Mouse (Mus musculus): ENCODE measurements at regions not wholly inside any gene's neighbourhood (a gene's known extent, or its start where the extent isn't known, plus 50 kb on each side); places are given as distances from the start of the nearest gene placed in this dataset.

- Histone ChIP-seq H3K9ac (ENCODE audit: low read depth, low read length) (no peak overlapping the region), H3K27ac (no peak overlapping the region), H3K79me2 (replicated peaks; ENCODE audit: control insufficient read depth, insufficient read depth, low read length) (no peaks in the 10 kb centered on the region), H3K4me1 (ENCODE audit: control insufficient read depth, insufficient read depth, low read length) (no peaks in the 10 kb centered on the region), H3K4me3 (no peak overlapping the region), H3K27me3 (ENCODE audit: control insufficient read depth, insufficient read depth, low read length) (no peaks in the 10 kb centered on the region), H3K36me3 (ENCODE audit: control insufficient read depth, insufficient read depth, low read length) (no peaks in the 10 kb centered on the region)
- no peak for DNase-seq
- intact Hi-C loops (cut with DNase I): no loop called here
- TF ChIP-seq EP300 (IDR thresholded peaks at IDR 0.05; ENCODE audit: insufficient read depth, low read depth, low read length) (no peak), CTCF (IDR thresholded peaks at IDR 0.05) (no peak), POLR2A (IDR thresholded peaks at IDR 0.05; ENCODE audit: insufficient read depth, low read depth, low read length) (no peak)
- 56% methylated on average over 5 of the region's 5 CpGs for WGBS
These were observed 59.6 kb upstream of the Sesn3 start for GRCm38 (mm10) chr9:14215171-14215782.

GRCm38 (mm10) chr9:14215961-14216360, 58.9 kb upstream of the Sesn3 start:
- WGBS: 75% methylated on average over 5 of the region's 5 CpGs
- H3K27me3 ChIP-seq (ENCODE audit: control insufficient read depth, insufficient read depth, low read length): no peaks in the 10 kb centered on the region
- no peaks in the 10 kb centered on the region for H3K4me1 ChIP-seq (ENCODE audit: control insufficient read depth, insufficient read depth, low read length)
- intact Hi-C loops (cut with DNase I): no loop called here
- H3K36me3 ChIP-seq (ENCODE audit: control insufficient read depth, insufficient read depth, low read length): no peaks in the 10 kb centered on the region
- H3K79me2 ChIP-seq (replicated peaks; ENCODE audit: control insufficient read depth, insufficient read depth, low read length): no peaks in the 10 kb centered on the region
- no peak overlapping the region for H3K27ac ChIP-seq
- H3K9ac ChIP-seq (ENCODE audit: low read depth, low read length): no peak overlapping the region
- TF ChIP-seq CTCF (IDR thresholded peaks at IDR 0.05) (no peak), EP300 (IDR thresholded peaks at IDR 0.05; ENCODE audit: insufficient read depth, low read depth, low read length) (no peak), POLR2A (IDR thresholded peaks at IDR 0.05; ENCODE audit: insufficient read depth, low read depth, low read length) (no peak)
- no peak for DNase-seq
- H3K4me3 ChIP-seq: no peak overlapping the region

- 43% methylated on average over 2 of the region's 2 CpGs for WGBS
- DNase-seq: no peak
- Histone ChIP-seq H3K79me2 (replicated peaks; ENCODE audit: control insufficient read depth, insufficient read depth, low read length) (no peaks in the 10 kb centered on the region), H3K4me3 (no peak overlapping the region), H3K9ac (ENCODE audit: low read depth, low read length) (no peak overlapping the region), H3K27me3 (ENCODE audit: control insufficient read depth, insufficient read depth, low read length) (no peaks in the 10 kb centered on the region), H3K36me3 (ENCODE audit: control insufficient read depth, insufficient read depth, low read length) (no peaks in the 10 kb centered on the region), H3K27ac (no peak overlapping the region), H3K4me1 (ENCODE audit: control insufficient read depth, insufficient read depth, low read length) (no peaks in the 10 kb centered on the region)
- TF ChIP-seq EP300 (IDR thresholded peaks at IDR 0.05; ENCODE audit: insufficient read depth, low read depth, low read length) (no peak), POLR2A (IDR thresholded peaks at IDR 0.05; ENCODE audit: insufficient read depth, low read depth, low read length) (no peak), CTCF (IDR thresholded peaks at IDR 0.05) (no peak)
- intact Hi-C loops (cut with DNase I): no loop called here
These were observed 51.9 kb upstream of the Sesn3 start for GRCm38 (mm10) chr9:14222936-14223335.

Data from heart, adult 2 months (tissue).